Mouse (Mus musculus): ENCODE results near the gene Zscan22. TPM values are rescaled to one million over a fixed set of nuclear protein-coding genes. Genes with fewer than 3 reads are reported as not detected.
A peak's percentile ranks its signal among the peaks of the same experiment; 100 is the strongest.
"Not testable (repeated sequence)": the region's sequence is repeated elsewhere in the genome, so short reads cannot be mapped to it uniquely, and the experiment has no call there.

Gene Zscan22
- polyA plus RNA-seq, 1 experiment from 2014 or later: 17.1 TPM

GRCm38 (mm10) chr7:12922729-12923128, 25.1 kb downstream of the Zscan22 start:
- no peak for ATAC-seq (ENCODE audit: low read depth)
- peak overlapping the region; percentile 96 for H3K9ac ChIP-seq (ENCODE audit: low read length)
- whole genome bisulfite sequencing: 2% methylated on average over 8 of the region's 8 CpGs
- H3K27ac ChIP-seq (ENCODE audit: low read length): no peak overlapping the region
- H3K36me3 ChIP-seq (ENCODE audit: control insufficient read depth, insufficient read depth, low read length): peaks cover 36% of the 10 kb centered on the region
- H3K4me3 ChIP-seq (ENCODE audit: low read length): peak overlapping the region; percentile 100
- H3K4me1 ChIP-seq (replicated peaks; ENCODE audit: control insufficient read depth, insufficient read depth, low read length): peaks cover 20% of the 10 kb centered on the region
- H3K27me3 ChIP-seq (ENCODE audit: control insufficient read depth, insufficient read depth, low read depth, low read length): no peaks in the 10 kb centered on the region
- peak overlapping the region; percentile 93 for H3K4me2 ChIP-seq (ENCODE audit: low read depth, low read length)
- H3K9me3 ChIP-seq (ENCODE audit: control insufficient read depth, low read length): no peaks in the 10 kb centered on the region

GRCm38 (mm10) chr7:12926316-12926715, 28.7 kb downstream of the Zscan22 start:
- no peaks in the 10 kb centered on the region for H3K27me3 ChIP-seq (ENCODE audit: control insufficient read depth, insufficient read depth, low read depth, low read length)
- H3K27ac ChIP-seq (ENCODE audit: low read length): no peak overlapping the region
- no peaks in the 10 kb centered on the region for H3K9me3 ChIP-seq (ENCODE audit: control insufficient read depth, low read length)
- peaks cover 36% of the 10 kb centered on the region for H3K36me3 ChIP-seq (ENCODE audit: control insufficient read depth, insufficient read depth, low read length)
- H3K4me1 ChIP-seq (replicated peaks; ENCODE audit: control insufficient read depth, insufficient read depth, low read length): peaks cover 24% of the 10 kb centered on the region
- ATAC-seq (ENCODE audit: low read depth): no peak
- H3K4me3 ChIP-seq (ENCODE audit: low read length): no peak overlapping the region
- H3K4me2 ChIP-seq (ENCODE audit: low read depth, low read length): no peak overlapping the region
- WGBS: 74% methylated on average over 7 of the region's 7 CpGs
- no peak overlapping the region for H3K9ac ChIP-seq (ENCODE audit: low read length)

DNA sequence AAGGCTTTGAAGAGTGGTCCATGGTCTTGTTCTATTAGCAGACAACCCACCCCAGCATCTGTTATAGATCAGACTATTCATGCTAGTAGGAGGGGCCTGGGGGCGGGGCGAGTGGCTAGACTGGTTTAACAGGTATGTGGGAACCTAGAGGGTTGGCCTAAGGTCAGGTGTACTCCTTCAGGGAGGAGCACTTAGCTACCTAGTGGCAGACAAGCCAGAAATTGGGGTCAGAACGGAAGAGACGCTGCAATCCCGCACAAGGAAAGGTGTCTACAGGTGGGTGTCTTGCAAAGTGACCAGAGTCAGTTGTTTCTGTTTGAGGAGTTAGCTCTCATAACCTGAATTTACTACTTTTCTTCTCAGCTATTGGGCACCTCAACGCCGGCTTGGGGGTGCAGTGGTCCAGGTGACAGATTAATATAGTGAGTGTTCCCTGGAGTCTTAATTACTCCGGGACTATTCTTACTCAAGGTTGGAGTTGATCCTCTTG, 29.6 kb downstream of the Zscan22 start, which contains the start of gene Rnf225:
Gene Rnf225 (plus strand): TSS at position 226 of the 490 bp plus-strand sequence.
- H3K27me3 ChIP-seq (ENCODE audit: control insufficient read depth, insufficient read depth, low read depth, low read length): no peaks in the 10 kb centered on the region
- H3K9me3 ChIP-seq (ENCODE audit: control insufficient read depth, low read length): no peaks in the 10 kb centered on the region
- no peak within 1 kb of the TSS for H3K27ac ChIP-seq (ENCODE audit: low read length)
- peak within 1 kb of the TSS; percentile 71 for H3K4me2 ChIP-seq (ENCODE audit: low read depth, low read length)
- WGBS: 19% methylated on average over 8 of the region's 8 CpGs
- ATAC-seq (ENCODE audit: low read depth): peak; percentile 59
- peaks cover 24% of the 10 kb centered on the region for H3K4me1 ChIP-seq (replicated peaks; ENCODE audit: control insufficient read depth, insufficient read depth, low read length)
- H3K4me3 ChIP-seq (ENCODE audit: low read length): peak within 1 kb of the TSS; percentile 43
- peaks cover 36% of the 10 kb centered on the region for H3K36me3 ChIP-seq (ENCODE audit: control insufficient read depth, insufficient read depth, low read length)
- H3K9ac ChIP-seq (ENCODE audit: low read length): peak within 1 kb of the TSS; percentile 66

DNA sequence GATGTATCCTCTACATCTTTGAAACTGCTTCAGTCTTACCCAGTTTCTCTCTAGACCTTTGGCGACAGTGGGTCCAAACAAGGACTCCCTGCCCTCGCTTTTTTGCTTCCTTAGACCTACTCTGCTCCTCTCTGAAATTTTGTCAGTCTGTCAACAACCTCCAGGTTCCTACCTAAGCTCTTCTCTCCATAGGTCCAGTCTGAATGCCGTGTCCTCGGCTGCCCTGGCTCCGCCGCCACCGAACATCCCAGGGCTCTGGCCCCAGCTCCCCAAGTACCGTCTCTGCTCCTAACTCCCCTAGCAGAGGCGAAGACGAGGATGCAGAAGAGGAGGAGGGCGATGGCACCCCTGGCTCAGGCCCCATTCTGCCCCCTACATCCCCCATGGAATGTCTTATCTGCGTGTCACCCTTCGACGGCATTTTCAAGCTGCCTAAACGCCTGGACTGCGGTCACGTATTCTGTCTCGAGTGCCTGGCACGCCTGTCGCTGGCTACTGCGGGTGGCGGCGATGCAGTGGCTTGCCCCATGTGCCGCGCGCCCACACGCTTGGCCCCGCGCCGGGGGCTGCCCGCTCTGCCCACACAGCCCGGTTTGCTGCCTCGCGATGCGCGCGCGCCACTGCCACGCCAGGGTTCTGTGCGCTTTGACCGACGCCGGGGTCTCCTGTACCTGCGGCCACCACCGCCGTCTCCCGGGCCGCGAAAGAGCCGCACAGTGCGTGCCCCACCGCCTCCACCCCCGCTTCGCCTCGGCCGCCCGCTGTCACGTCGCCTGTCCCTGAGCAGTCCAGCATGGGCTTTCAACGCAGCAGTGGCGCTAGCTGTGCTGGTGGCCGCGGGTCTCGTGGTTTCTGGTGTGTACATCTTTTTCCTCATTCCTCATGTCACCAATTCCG, 30.3 kb downstream of the Zscan22 start:
- Histone ChIP-seq H3K4me3 (ENCODE audit: low read length) (peak overlapping the region; percentile 43), H3K4me1 (replicated peaks; ENCODE audit: control insufficient read depth, insufficient read depth, low read length) (peaks cover 21% of the 10 kb centered on the region), H3K27ac (ENCODE audit: low read length) (no peak overlapping the region), H3K9ac (ENCODE audit: low read length) (peak overlapping the region; percentile 66), H3K9me3 (ENCODE audit: control insufficient read depth, low read length) (no peaks in the 10 kb centered on the region), H3K4me2 (ENCODE audit: low read depth, low read length) (peak overlapping the region; percentile 71), H3K27me3 (ENCODE audit: control insufficient read depth, insufficient read depth, low read depth, low read length) (no peaks in the 10 kb centered on the region), H3K36me3 (ENCODE audit: control insufficient read depth, insufficient read depth, low read length) (peaks cover 36% of the 10 kb centered on the region)
- ATAC-seq (ENCODE audit: low read depth): peak; percentile 61
- 4% methylated on average over 65 of the region's 65 CpGs for WGBS

DNA sequence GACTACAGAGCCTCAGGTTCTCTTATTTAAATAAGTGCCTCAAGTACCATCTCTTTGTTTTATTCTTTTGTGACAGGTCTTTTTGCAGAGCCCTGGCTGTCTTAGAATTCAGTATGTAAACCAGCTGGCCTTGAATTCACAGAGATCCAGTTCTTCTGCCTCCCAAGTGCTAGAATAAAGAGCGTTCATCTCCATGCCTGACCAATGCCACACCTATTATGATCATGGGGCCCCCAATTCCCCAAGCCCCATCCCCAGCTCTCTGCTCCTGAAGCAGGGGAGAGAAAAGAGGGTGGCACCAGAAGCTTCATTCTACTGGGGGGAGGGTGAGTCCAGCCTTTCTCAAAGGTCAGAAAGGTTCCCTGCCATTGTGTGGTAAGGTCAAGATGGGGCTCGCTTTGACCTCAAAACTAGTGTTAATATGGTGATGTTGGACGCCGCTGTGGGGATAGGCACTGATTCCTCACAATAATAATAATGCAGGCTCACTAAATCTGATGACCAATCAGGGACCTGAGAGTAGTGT, 36.1 kb downstream of the Zscan22 start:
- WGBS: 77% methylated on average over 4 of the region's 4 CpGs
- ATAC-seq (ENCODE audit: low read depth): no peak
- H3K4me2 ChIP-seq (ENCODE audit: low read depth, low read length): no peak overlapping the region
- no peaks in the 10 kb centered on the region for H3K4me1 ChIP-seq (replicated peaks; ENCODE audit: control insufficient read depth, insufficient read depth, low read length)
- no peak overlapping the region for H3K27ac ChIP-seq (ENCODE audit: low read length)
- no peak overlapping the region for H3K9ac ChIP-seq (ENCODE audit: low read length)
- H3K36me3 ChIP-seq (ENCODE audit: control insufficient read depth, insufficient read depth, low read length): no peaks in the 10 kb centered on the region
- no peaks in the 10 kb centered on the region for H3K9me3 ChIP-seq (ENCODE audit: control insufficient read depth, low read length)
- no peak overlapping the region for H3K4me3 ChIP-seq (ENCODE audit: low read length)
- no peaks in the 10 kb centered on the region for H3K27me3 ChIP-seq (ENCODE audit: control insufficient read depth, insufficient read depth, low read depth, low read length)

DNA sequence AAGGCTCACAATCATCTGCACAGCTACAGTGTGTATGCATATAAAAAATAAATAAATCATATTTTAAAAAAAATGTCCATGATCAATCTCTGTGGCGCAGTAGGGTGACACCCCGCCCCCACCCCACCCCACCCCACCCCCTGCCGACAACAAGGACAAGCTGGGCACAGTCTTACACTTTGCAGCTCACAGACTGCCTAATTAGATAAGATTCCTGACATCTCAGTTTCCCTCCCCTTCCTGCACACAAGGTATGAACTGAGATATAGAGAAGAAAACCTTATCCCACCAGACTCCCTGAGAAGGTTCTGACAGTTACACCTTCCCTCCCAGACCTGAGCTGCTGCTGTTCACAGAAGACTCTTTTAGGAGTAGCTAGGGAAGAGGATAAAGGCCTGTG, 37.2 kb downstream of the Zscan22 start:
- Histone ChIP-seq H3K36me3 (ENCODE audit: control insufficient read depth, insufficient read depth, low read length) (no peaks in the 10 kb centered on the region), H3K27ac (ENCODE audit: low read length) (no peak overlapping the region), H3K4me1 (replicated peaks; ENCODE audit: control insufficient read depth, insufficient read depth, low read length) (no peaks in the 10 kb centered on the region), H3K9ac (ENCODE audit: low read length) (no peak overlapping the region), H3K4me3 (ENCODE audit: low read length) (no peak overlapping the region), H3K27me3 (ENCODE audit: control insufficient read depth, insufficient read depth, low read depth, low read length) (no peaks in the 10 kb centered on the region), H3K9me3 (ENCODE audit: control insufficient read depth, low read length) (no peaks in the 10 kb centered on the region), H3K4me2 (ENCODE audit: low read depth, low read length) (no peak overlapping the region)
- 56% methylated on average over 3 of the region's 3 CpGs for WGBS
- ATAC-seq (ENCODE audit: low read depth): no peak

- not testable (repeated sequence) for H3K4me3 ChIP-seq (ENCODE audit: low read length); H3K27ac ChIP-seq (ENCODE audit: low read length); H3K9me3 ChIP-seq (ENCODE audit: control insufficient read depth, low read length); H3K36me3 ChIP-seq (ENCODE audit: control insufficient read depth, insufficient read depth, low read length); H3K27me3 ChIP-seq (ENCODE audit: control insufficient read depth, insufficient read depth, low read depth, low read length); H3K9ac ChIP-seq (ENCODE audit: low read length); H3K4me2 ChIP-seq (ENCODE audit: low read depth, low read length); ATAC-seq (ENCODE audit: low read depth); H3K4me1 ChIP-seq (replicated peaks; ENCODE audit: control insufficient read depth, insufficient read depth, low read length)
- 90% methylated on average over 4 of the region's 4 CpGs for WGBS
Observed at GRCm38 (mm10) chr7:12937254-12937803, 39.7 kb downstream of the Zscan22 start.

- 82% methylated on average over 4 of the region's 4 CpGs for WGBS
- Histone ChIP-seq H3K4me2 (ENCODE audit: low read depth, low read length) (no peak overlapping the region), H3K4me3 (ENCODE audit: low read length) (no peak overlapping the region), H3K27me3 (ENCODE audit: control insufficient read depth, insufficient read depth, low read depth, low read length) (no peaks in the 10 kb centered on the region), H3K36me3 (ENCODE audit: control insufficient read depth, insufficient read depth, low read length) (no peaks in the 10 kb centered on the region), H3K27ac (ENCODE audit: low read length) (no peak overlapping the region), H3K4me1 (replicated peaks; ENCODE audit: control insufficient read depth, insufficient read depth, low read length) (no peaks in the 10 kb centered on the region), H3K9me3 (ENCODE audit: control insufficient read depth, low read length) (no peaks in the 10 kb centered on the region), H3K9ac (ENCODE audit: low read length) (no peak overlapping the region)
- ATAC-seq (ENCODE audit: low read depth): no peak
Observed at GRCm38 (mm10) chr7:12940599-12940998, 43.0 kb downstream of the Zscan22 start.

- no peak for ATAC-seq (ENCODE audit: low read depth)
- H3K27me3 ChIP-seq (ENCODE audit: control insufficient read depth, insufficient read depth, low read depth, low read length): no peaks in the 10 kb centered on the region
- no peak overlapping the region for H3K4me2 ChIP-seq (ENCODE audit: low read depth, low read length)
- H3K9me3 ChIP-seq (ENCODE audit: control insufficient read depth, low read length): no peaks in the 10 kb centered on the region
- H3K27ac ChIP-seq (ENCODE audit: low read length): no peak overlapping the region
- no peaks in the 10 kb centered on the region for H3K36me3 ChIP-seq (ENCODE audit: control insufficient read depth, insufficient read depth, low read length)
- H3K4me3 ChIP-seq (ENCODE audit: low read length): no peak overlapping the region
- H3K9ac ChIP-seq (ENCODE audit: low read length): no peak overlapping the region
- H3K4me1 ChIP-seq (replicated peaks; ENCODE audit: control insufficient read depth, insufficient read depth, low read length): no peaks in the 10 kb centered on the region
Observed at GRCm38 (mm10) chr7:12943488-12943887, 45.9 kb downstream of the Zscan22 start.

Data from lung, embryonic 16.5 days (tissue).